8 mouse cellular contexts compared by ENCODE assay signal in the genomic region with DNA sequence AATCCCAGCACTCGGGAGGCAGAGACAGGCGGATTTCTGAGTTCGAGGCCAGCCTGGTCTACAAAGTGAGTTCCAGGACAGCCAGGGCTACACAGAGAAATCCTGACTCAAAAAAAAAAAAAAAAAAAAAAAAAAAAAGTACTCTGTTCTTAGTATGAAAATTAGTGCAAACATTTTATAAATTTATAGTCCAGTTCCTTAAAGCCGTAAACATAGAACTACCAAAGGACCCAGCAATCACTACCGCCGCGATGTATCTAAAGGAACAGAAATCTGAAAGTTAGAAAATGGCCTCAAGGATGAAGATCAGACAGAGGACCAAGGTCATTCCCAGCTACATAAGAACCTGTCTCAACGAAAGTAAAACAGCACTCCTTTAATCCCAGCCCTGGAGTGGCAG. TPM values are rescaled to one million over a fixed set of nuclear protein-coding genes. Genes with fewer than 3 reads are reported as not detected.
DNase-seq lines count a peak whose midpoint lies in the region; ATAC-seq and TF ChIP-seq lines count a peak whose summit lies in the region.

No protein-coding gene starts in this region.

- H3K4me2 ChIP-seq in heart, embryonic 16.5 days (ENCODE audit: low read depth, low read length), result peak overlapping the region; percentile 65
- peak overlapping the region; percentile 87 for H3K4me2 ChIP-seq in hindbrain, embryonic 15.5 days
- H3K4me2 ChIP-seq in midbrain, embryonic 13.5 days (replicated peaks), result peak overlapping the region; percentile 70

- peaks cover 25% of the 10 kb centered on the region for H3K36me3 ChIP-seq in heart, embryonic 16.5 days (ENCODE audit: control insufficient read depth, insufficient read depth)
- H3K36me3 ChIP-seq in hindbrain, embryonic 15.5 days, result peaks cover 29% of the 10 kb centered on the region
- peaks cover 36% of the 10 kb centered on the region for H3K36me3 ChIP-seq in midbrain, embryonic 13.5 days

- WGBS in heart, embryonic 16.5 days, result 79% methylated on average over 8 of the region's 8 CpGs
- 89% methylated on average over 8 of the region's 8 CpGs for WGBS in hindbrain, embryonic 15.5 days
- WGBS in midbrain, embryonic 13.5 days, result 83% methylated on average over 8 of the region's 8 CpGs

- DNase-seq in heart, postnatal 25 days (ENCODE audit: low spot score), result no peak
- no peak for DNase-seq in gastrocnemius, adult 18-20 months (ENCODE audit: low spot score)
- DNase-seq in thymus, postnatal 0 days (ENCODE audit: low spot score), result no peak
- no peak for DNase-seq in adrenal gland, postnatal 36 days

- intact Hi-C loops in heart, postnatal 25 days (cut with DNase I), result no loop called here

- ATAC-seq in heart, embryonic 16.5 days (replicated peaks; ENCODE audit: extremely low read depth, insufficient read depth, low FRiP score), result no peak
- ATAC-seq in hindbrain, embryonic 15.5 days (ENCODE audit: low FRiP score, low read depth), result no peak
- no peak for ATAC-seq in midbrain, embryonic 13.5 days

- no peak overlapping the region for H3K27ac ChIP-seq in heart, embryonic 16.5 days (ENCODE audit: low read length)
- no peak overlapping the region for H3K27ac ChIP-seq in bone marrow macrophage, adult 2 months (ENCODE audit: insufficient read depth, low read depth, low read length)
- H3K27ac ChIP-seq in hindbrain, embryonic 15.5 days (replicated peaks), result no peak overlapping the region
- H3K27ac ChIP-seq in midbrain, embryonic 13.5 days, result no peak overlapping the region

- H3K27me3 ChIP-seq in heart, embryonic 16.5 days (ENCODE audit: control insufficient read depth, insufficient read depth, low read length), result no peaks in the 10 kb centered on the region
- H3K27me3 ChIP-seq in hindbrain, embryonic 15.5 days, result no peaks in the 10 kb centered on the region
- no peaks in the 10 kb centered on the region for H3K27me3 ChIP-seq in midbrain, embryonic 13.5 days

- TF ChIP-seq POLR2A in bone marrow macrophage, adult 2 months (IDR thresholded peaks at IDR 0.05; ENCODE audit: borderline replicate concordance, low read depth, low read length), result no peak

- H3K9me3 ChIP-seq in heart, embryonic 16.5 days (replicated peaks; ENCODE audit: control insufficient read depth, low read length), result peaks cover 14% of the 10 kb centered on the region
- no peaks in the 10 kb centered on the region; the same call in 1 of the 2 replicates for H3K9me3 ChIP-seq in hindbrain, embryonic 15.5 days
- H3K9me3 ChIP-seq in midbrain, embryonic 13.5 days, result peaks cover 12% of the 10 kb centered on the region; the same call in 1 of the 2 replicates

- H3K4me1 ChIP-seq in heart, embryonic 16.5 days (ENCODE audit: control insufficient read depth, insufficient read depth, low read length), result peaks cover 2% of the 10 kb centered on the region; the same call in 1 of the 2 replicates
- H3K4me1 ChIP-seq in bone marrow macrophage, adult 2 months (ENCODE audit: control insufficient read depth, insufficient read depth, low read length), result peaks cover 5% of the 10 kb centered on the region; the same call in 1 of the 2 replicates
- H3K4me1 ChIP-seq in hindbrain, embryonic 15.5 days (replicated peaks), result no peaks in the 10 kb centered on the region
- no peaks in the 10 kb centered on the region for H3K4me1 ChIP-seq in midbrain, embryonic 13.5 days (replicated peaks)

- H3K4me3 ChIP-seq in heart, embryonic 16.5 days (ENCODE audit: low read length), result peak overlapping the region; percentile 64
- peak overlapping the region; percentile 68 for H3K4me3 ChIP-seq in bone marrow macrophage, adult 2 months (ENCODE audit: insufficient read depth, low read length)
- H3K4me3 ChIP-seq in hindbrain, embryonic 15.5 days, result peak overlapping the region; percentile 76
- peak overlapping the region; percentile 71 for H3K4me3 ChIP-seq in midbrain, embryonic 13.5 days (replicated peaks)

- peak overlapping the region; percentile 84 for H3K9ac ChIP-seq in heart, embryonic 16.5 days (ENCODE audit: low read length)
- H3K9ac ChIP-seq in hindbrain, embryonic 15.5 days, result peak overlapping the region; percentile 78; the same call in 1 of the 2 replicates
- H3K9ac ChIP-seq in midbrain, embryonic 13.5 days (replicated peaks), result peak overlapping the region; percentile 84

- TF ChIP-seq CTCF in bone marrow macrophage, adult 2 months (IDR thresholded peaks at IDR 0.05; ENCODE audit: low read depth, low read length), result no peak

RNA-seq across cellular contexts. Expression of a gene that starts 0.9 kb away (rescaled TPM):
- polyA plus RNA-seq in heart, embryonic 16.5 days (2015; fragmentation: Nextera tagmentation; extraction: Ambion mirVana), result 4.3 and 4.4 TPM in 2 replicates
- under 1 TPM; 0.26 to 0.31 TPM for total RNA-seq in heart, postnatal 25 days (2021)
- 0.31 TPM in 1 of 2 replicates, not detected in the other for polyA plus RNA-seq in bone marrow macrophage, adult 2 months (2012; ENCODE audit: insufficient read depth, insufficient read length, missing spikeins)
- 7.4 and 7.7 TPM in 2 replicates for polyA plus RNA-seq in hindbrain, embryonic 15.5 days (2015; fragmentation: Nextera tagmentation; extraction: Ambion mirVana)
- 9.7 and 10.0 TPM in 2 replicates for polyA plus RNA-seq in midbrain, embryonic 13.5 days (2015; fragmentation: Nextera tagmentation; extraction: Ambion mirVana)
- total RNA-seq in gastrocnemius, adult 18-20 months (2021), result not detected
- 7.2 and 7.8 TPM in 2 replicates for polyA plus RNA-seq in thymus, postnatal 0 days (2015; fragmentation: Nextera tagmentation; extraction: Ambion mirVana)
- under 1 TPM; 0.69 to 0.73 TPM for total RNA-seq in adrenal gland, postnatal 36 days (2021)

RNA-seq across cellular contexts. Expression of a gene that starts 33.3 kb away (rescaled TPM):
- 21.7 and 22.0 TPM in 2 replicates for polyA plus RNA-seq in heart, embryonic 16.5 days (2015; fragmentation: Nextera tagmentation; extraction: Ambion mirVana)
- 10 to 100 TPM; 29.4 to 30.7 TPM for total RNA-seq in heart, postnatal 25 days (2021)
- 19.4 and 26.0 TPM in 2 replicates for polyA plus RNA-seq in bone marrow macrophage, adult 2 months (2012; ENCODE audit: insufficient read depth, insufficient read length, missing spikeins)
- polyA plus RNA-seq in hindbrain, embryonic 15.5 days (2015; fragmentation: Nextera tagmentation; extraction: Ambion mirVana), result 9.3 and 11.2 TPM in 2 replicates
- polyA plus RNA-seq in midbrain, embryonic 13.5 days (2015; fragmentation: Nextera tagmentation; extraction: Ambion mirVana), result 10.1 and 13.4 TPM in 2 replicates
- 1 to 10 TPM; 6.1 to 6.3 TPM for total RNA-seq in gastrocnemius, adult 18-20 months (2021)
- polyA plus RNA-seq in thymus, postnatal 0 days (2015; fragmentation: Nextera tagmentation; extraction: Ambion mirVana), result 17.9 and 19.9 TPM in 2 replicates
- 10 to 100 TPM; 36.9 to 45.3 TPM for total RNA-seq in adrenal gland, postnatal 36 days (2021)

RNA-seq across cellular contexts. Expression of a gene that starts 48.7 kb away (rescaled TPM):
- 13.3 and 14.7 TPM in 2 replicates for polyA plus RNA-seq in heart, embryonic 16.5 days (2015; fragmentation: Nextera tagmentation; extraction: Ambion mirVana)
- 1 to 10 TPM; 4.4 to 6.3 TPM for total RNA-seq in heart, postnatal 25 days (2021)
- 10.7 TPM in 2 replicates for polyA plus RNA-seq in bone marrow macrophage, adult 2 months (2012; ENCODE audit: insufficient read depth, insufficient read length, missing spikeins)
- 27.8 and 29.0 TPM in 2 replicates for polyA plus RNA-seq in hindbrain, embryonic 15.5 days (2015; fragmentation: Nextera tagmentation; extraction: Ambion mirVana)
- polyA plus RNA-seq in midbrain, embryonic 13.5 days (2015; fragmentation: Nextera tagmentation; extraction: Ambion mirVana), result 39.9 and 43.3 TPM in 2 replicates
- total RNA-seq in gastrocnemius, adult 18-20 months (2021), result under 1 TPM; 0.34 to 0.36 TPM
- polyA plus RNA-seq in thymus, postnatal 0 days (2015; fragmentation: Nextera tagmentation; extraction: Ambion mirVana), result 17.0 and 17.7 TPM in 2 replicates
- 1 to 10 TPM; 5.3 to 8.3 TPM for total RNA-seq in adrenal gland, postnatal 36 days (2021)
